In the genomic region with DNA sequence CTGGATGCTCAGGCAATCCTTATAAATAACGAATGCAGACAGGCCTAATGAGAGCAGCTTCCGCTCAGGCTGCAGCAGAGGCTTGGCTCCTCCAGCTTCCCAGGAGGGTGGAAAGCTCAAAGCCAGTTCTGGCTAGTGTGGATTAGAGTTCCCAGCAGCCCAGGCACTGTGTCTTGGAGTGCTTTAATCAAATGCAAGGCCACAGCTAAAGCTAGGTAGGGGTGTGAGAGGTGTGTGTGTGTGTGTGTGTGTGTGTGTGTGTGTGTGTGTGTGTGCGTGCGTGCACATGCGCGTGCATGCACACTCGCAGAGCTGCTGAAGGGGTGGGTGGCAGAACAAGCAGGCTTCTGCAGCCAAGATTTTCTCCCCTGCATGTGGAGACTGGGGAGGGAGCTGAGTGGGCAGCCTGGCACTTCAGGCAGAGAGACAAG, we compare ENCODE assay signal across 11 mouse cellular contexts. TPM values are rescaled to one million over a fixed set of nuclear protein-coding genes. Genes with fewer than 3 reads are reported as not detected.
A peak's percentile ranks its signal among the peaks of the same experiment; 100 is the strongest.
DNase-seq lines count a peak whose midpoint lies in the region; ATAC-seq and TF ChIP-seq lines count a peak whose summit lies in the region.
"Had no signal": no experiment of that assay in that cellular context is flagged by ENCODE, and none has a peak within 500 bp of the region (broad histone marks: within the 10 kb centered on the region; RNA-seq: fewer than 3 reads in every experiment).

No protein-coding gene starts in this region.

- ATAC-seq in lung, embryonic 14.5 days (ENCODE audit: insufficient read depth): no peak
- no peak; the same call in 1 of the 2 replicates for ATAC-seq in embryonic facial prominence, embryonic 11.5 days (replicated peaks; ENCODE audit: insufficient number of reproducible peaks, low FRiP score, low TSS enrichment, low read depth)
- no peak for ATAC-seq in inflammation-experienced regulatory T-cells, adult 6 months

- H3K4me2 ChIP-seq in lung, embryonic 14.5 days: no peak overlapping the region
- H3K4me2 ChIP-seq in embryonic facial prominence, embryonic 11.5 days (ENCODE audit: low read depth, low read length): no peak overlapping the region
- H3K4me2 ChIP-seq: forebrain, embryonic 12.5 days had no signal

- H3K36me3 ChIP-seq in lung, embryonic 14.5 days (ENCODE audit: insufficient read depth): no peaks in the 10 kb centered on the region
- no peaks in the 10 kb centered on the region for H3K36me3 ChIP-seq in embryonic facial prominence, embryonic 11.5 days (replicated peaks; ENCODE audit: control insufficient read depth, insufficient read depth, low read depth, low read length)
- H3K36me3 ChIP-seq: forebrain, embryonic 12.5 days had no signal

- intact Hi-C loops in left cerebral cortex, postnatal 25 days (cut with DNase I): no loop called here

- no peaks in the 10 kb centered on the region for H3K27me3 ChIP-seq in lung, embryonic 14.5 days (ENCODE audit: insufficient read depth, low read length)
- no peaks in the 10 kb centered on the region for H3K27me3 ChIP-seq in embryonic facial prominence, embryonic 11.5 days (ENCODE audit: control insufficient read depth, insufficient read depth, low read length)
- H3K27me3 ChIP-seq: forebrain, embryonic 12.5 days had no signal

- H3K4me3 ChIP-seq in lung, embryonic 14.5 days (ENCODE audit: low read depth, low read length): no peak overlapping the region
- H3K4me3 ChIP-seq in embryonic facial prominence, embryonic 11.5 days (ENCODE audit: low read depth, low read length): no peak overlapping the region
- H3K4me3 ChIP-seq: forebrain, embryonic 12.5 days; myocyte had no signal

- no peak for TF ChIP-seq CTCF in lung, embryonic 14.5 days (IDR thresholded peaks at IDR 0.05; ENCODE audit: low read depth)

- peak; percentile 29 for DNase-seq in lung, embryonic 14.5 days
- no peak for DNase-seq in lung, postnatal 36 days
- peak; percentile 18 for DNase-seq in embryonic facial prominence, embryonic 11.5 days (ENCODE audit: low spot score)
- peak; percentile 62 to 87 for DNase-seq in left cerebral cortex, postnatal 25 days (ENCODE audit: low spot score in 2 of 2)
- peak; percentile 28 for DNase-seq in right cerebral cortex, postnatal 14 days
- DNase-seq in testis, postnatal 14 days (ENCODE audit: low spot score): no peak
- DNase-seq in lung, adult 18-20 months: no peak
- DNase-seq: liver had no signal

- WGBS in lung, embryonic 14.5 days: 80% methylated on average over 7 of the region's 7 CpGs
- WGBS in embryonic facial prominence, embryonic 11.5 days: 75% methylated on average over 7 of the region's 7 CpGs

- H3K27ac ChIP-seq in lung, embryonic 14.5 days (ENCODE audit: low read depth): no peak overlapping the region
- H3K27ac ChIP-seq in embryonic facial prominence, embryonic 11.5 days (replicated peaks; ENCODE audit: low read depth, low read length): no peak overlapping the region
- H3K27ac ChIP-seq: forebrain, embryonic 12.5 days had no signal

- H3K9me3 ChIP-seq in lung, embryonic 14.5 days (ENCODE audit: low read depth, low read length): no peaks in the 10 kb centered on the region
- no peaks in the 10 kb centered on the region for H3K9me3 ChIP-seq in embryonic facial prominence, embryonic 11.5 days (replicated peaks; ENCODE audit: control insufficient read depth, low read length)
- H3K9me3 ChIP-seq: forebrain, embryonic 12.5 days had no signal

- no peak overlapping the region for H3K9ac ChIP-seq in lung, embryonic 14.5 days
- H3K9ac ChIP-seq in embryonic facial prominence, embryonic 11.5 days (replicated peaks; ENCODE audit: low read length): no peak overlapping the region
- H3K9ac ChIP-seq: forebrain, embryonic 12.5 days had no signal

- no peaks in the 10 kb centered on the region for H3K4me1 ChIP-seq in lung, embryonic 14.5 days (ENCODE audit: insufficient read depth)
- no peaks in the 10 kb centered on the region for H3K4me1 ChIP-seq in embryonic facial prominence, embryonic 11.5 days (ENCODE audit: control insufficient read depth, insufficient read depth, low read length)

RNA-seq across cellular contexts. Expression of gene Lipc, which starts 11.4 kb away (rescaled TPM):
- 0.11 and 0.22 TPM in 2 replicates for polyA plus RNA-seq in lung, embryonic 14.5 days (2014; fragmentation: Nextera tagmentation; extraction: Ambion mirVana)
- 0.46 TPM in 1 of 2 replicates, not detected in the other for polyA plus RNA-seq in embryonic facial prominence, embryonic 11.5 days (2014; fragmentation: Nextera tagmentation; extraction: Ambion mirVana)
- total RNA-seq in left cerebral cortex, postnatal 25 days (2021): under 1 TPM in 1 of 2 experiments, not detected in 1; 0.37 TPM
- not detected for polyA plus RNA-seq in inflammation-experienced regulatory T-cells, adult 6 months (2017; shearing (Covaris generic))
- polyA plus RNA-seq: forebrain, embryonic 12.5 days had no signal

Comparison
In these comparisons a context has a peak if more than half of its experiments do, and no peak if none do; other contexts are left out.
1. DNase-seq: peak in lung, embryonic 14.5 days (single experiment), embryonic facial prominence, embryonic 11.5 days (single experiment), left cerebral cortex, postnatal 25 days (2 of 2) and right cerebral cortex, postnatal 14 days (single experiment); none in lung, postnatal 36 days (single experiment), testis, postnatal 14 days (single experiment) and lung, adult 18-20 months (0 of 2).